ENCODE assay signal across 7 mouse cellular contexts in genomic region chr11:76946203-76946585, GRCm38 (mm10). TPM values are rescaled to one million over a fixed set of nuclear protein-coding genes. Genes with fewer than 3 reads are reported as not detected.
DNase-seq lines count a peak whose midpoint lies in the region; ATAC-seq and TF ChIP-seq lines count a peak whose summit lies in the region.

No protein-coding gene starts in this region.

- no peaks in the 10 kb centered on the region for H3K9me3 ChIP-seq in embryonic facial prominence, embryonic 11.5 days (replicated peaks; ENCODE audit: control insufficient read depth, low read length)
- no peaks in the 10 kb centered on the region for H3K9me3 ChIP-seq in intestine, embryonic 14.5 days (ENCODE audit: control insufficient read depth, low read length)
- no peaks in the 10 kb centered on the region for H3K9me3 ChIP-seq in midbrain, embryonic 15.5 days

- no peak for DNase-seq in lung, adult 2 months
- no peak for DNase-seq in lung, postnatal 25 days (ENCODE audit: low spot score)
- peak; percentile 15 for DNase-seq in embryonic facial prominence, embryonic 11.5 days (ENCODE audit: low spot score)
- peak; percentile 57 for DNase-seq in intestine, embryonic 14.5 days (ENCODE audit: low spot score)

- peak overlapping the region; percentile 76 for H3K4me2 ChIP-seq in embryonic facial prominence, embryonic 11.5 days (ENCODE audit: low read depth, low read length)
- H3K4me2 ChIP-seq in intestine, embryonic 14.5 days (ENCODE audit: low read length), result peak overlapping the region; percentile 89
- peak overlapping the region; percentile 63 for H3K4me2 ChIP-seq in midbrain, embryonic 15.5 days

- peak overlapping the region; percentile 93 for H3K4me3 ChIP-seq in lung, adult 2 months (replicated peaks; ENCODE audit: extremely low read depth, low read depth, low read length)
- peak overlapping the region; percentile 99 for H3K4me3 ChIP-seq in bone marrow, adult 2 months (replicated peaks; ENCODE audit: control insufficient read depth, low read depth, low read length)
- peak overlapping the region; percentile 94 for H3K4me3 ChIP-seq in embryonic facial prominence, embryonic 11.5 days (ENCODE audit: low read depth, low read length)
- H3K4me3 ChIP-seq in intestine, embryonic 14.5 days (ENCODE audit: low read depth, low read length), result peak overlapping the region; percentile 91
- H3K4me3 ChIP-seq in midbrain, embryonic 15.5 days, result peak overlapping the region; percentile 82

- no peaks in the 10 kb centered on the region for H3K27me3 ChIP-seq in embryonic facial prominence, embryonic 11.5 days (ENCODE audit: control insufficient read depth, insufficient read depth, low read length)
- no peaks in the 10 kb centered on the region for H3K27me3 ChIP-seq in intestine, embryonic 14.5 days (replicated peaks; ENCODE audit: control insufficient read depth, insufficient read depth, low read length)
- no peaks in the 10 kb centered on the region for H3K27me3 ChIP-seq in midbrain, embryonic 15.5 days (replicated peaks)

- 3% methylated on average over 8 of the region's 8 CpGs for WGBS in lung, adult 2 months
- 4% methylated on average over 8 of the region's 8 CpGs for WGBS in bone marrow, adult 2 months
- 2% methylated on average over 8 of the region's 8 CpGs for WGBS in embryonic facial prominence, embryonic 11.5 days
- 2% methylated on average over 8 of the region's 8 CpGs for WGBS in intestine, embryonic 14.5 days
- 5% methylated on average over 8 of the region's 8 CpGs for WGBS in midbrain, embryonic 15.5 days

- no peak for TF ChIP-seq CTCF in lung, adult 2 months (IDR thresholded peaks at IDR 0.05; ENCODE audit: insufficient read depth, low read length)
- no peak for TF ChIP-seq CTCF in bone marrow, adult 2 months (IDR thresholded peaks at IDR 0.05; ENCODE audit: control insufficient read depth, insufficient read depth, low read length)

- no peak for TF ChIP-seq POLR2A in lung, adult 2 months (IDR thresholded peaks at IDR 0.05; ENCODE audit: borderline replicate concordance, extremely low read depth, low read depth, low read length)
- no peak for TF ChIP-seq POLR2A in bone marrow, adult 2 months (IDR thresholded peaks at IDR 0.05; ENCODE audit: borderline replicate concordance, control insufficient read depth, low read depth, low read length)

- 0 out of 2 replicates have a peak, but pooled peaks have one; percentile 34 for ATAC-seq in embryonic facial prominence, embryonic 11.5 days (replicated peaks; ENCODE audit: insufficient number of reproducible peaks, low FRiP score, low TSS enrichment, low read depth)
- ATAC-seq in intestine, embryonic 14.5 days (replicated peaks; ENCODE audit: low FRiP score, low TSS enrichment, low read depth), result no peak
- no peak; the same call in 1 of the 2 replicates for ATAC-seq in midbrain, embryonic 15.5 days (replicated peaks)
- no peak for ATAC-seq in erythroid progenitor cell, adult 5-6 weeks (replicated peaks; ENCODE audit: low FRiP score, poor library complexity, severe bottlenecking)

- H3K27ac ChIP-seq in bone marrow, adult 2 months (ENCODE audit: control insufficient read depth, insufficient read depth, low read depth, low read length, poor library complexity), result no peak overlapping the region
- H3K27ac ChIP-seq in embryonic facial prominence, embryonic 11.5 days (replicated peaks; ENCODE audit: low read depth, low read length), result no peak overlapping the region
- H3K27ac ChIP-seq in intestine, embryonic 14.5 days (ENCODE audit: low read depth), result 0 out of 2 replicates have a peak overlapping the region, but pooled peaks have one; percentile 88
- no peak overlapping the region for H3K27ac ChIP-seq in midbrain, embryonic 15.5 days

- H3K9ac ChIP-seq in embryonic facial prominence, embryonic 11.5 days (replicated peaks; ENCODE audit: low read length), result peak overlapping the region; percentile 86
- H3K9ac ChIP-seq in intestine, embryonic 14.5 days (ENCODE audit: low read length), result peak overlapping the region; percentile 85
- H3K9ac ChIP-seq in midbrain, embryonic 15.5 days, result peak overlapping the region; percentile 80

- peaks cover 8% of the 10 kb centered on the region for H3K4me1 ChIP-seq in lung, adult 2 months (ENCODE audit: control insufficient read depth, insufficient read depth, low read length)
- peaks cover 2% of the 10 kb centered on the region; the same call in 1 of the 2 replicates for H3K4me1 ChIP-seq in bone marrow, adult 2 months (ENCODE audit: control insufficient read depth, insufficient read depth, low read length)
- no peaks in the 10 kb centered on the region for H3K4me1 ChIP-seq in embryonic facial prominence, embryonic 11.5 days (ENCODE audit: control insufficient read depth, insufficient read depth, low read length)
- peaks cover 9% of the 10 kb centered on the region for H3K4me1 ChIP-seq in intestine, embryonic 14.5 days (replicated peaks; ENCODE audit: control insufficient read depth, insufficient read depth, low read length)
- H3K4me1 ChIP-seq in midbrain, embryonic 15.5 days, result peaks cover 14% of the 10 kb centered on the region

- peaks cover 5% of the 10 kb centered on the region for H3K36me3 ChIP-seq in embryonic facial prominence, embryonic 11.5 days (replicated peaks; ENCODE audit: control insufficient read depth, insufficient read depth, low read depth, low read length)
- H3K36me3 ChIP-seq in intestine, embryonic 14.5 days (ENCODE audit: control insufficient read depth, insufficient read depth, low read length), result peaks cover 29% of the 10 kb centered on the region
- peaks cover 5% of the 10 kb centered on the region for H3K36me3 ChIP-seq in midbrain, embryonic 15.5 days (replicated peaks)

RNA-seq across cellular contexts. Expression of gene Blmh, which starts 21.6 kb away (rescaled TPM):
- 10.4 and 20.1 TPM in 2 replicates for polyA plus RNA-seq in lung, adult 2 months (2012; rRNA removed)
- 31.2 and 38.4 TPM in 2 replicates for polyA plus RNA-seq in bone marrow, adult 2 months (2011; ENCODE audit: insufficient read depth, insufficient read length, low replicate concordance, missing spikeins)
- polyA plus RNA-seq in embryonic facial prominence, embryonic 11.5 days (2014; fragmentation: Nextera tagmentation; extraction: Ambion mirVana), result 187 and 193 TPM in 2 replicates
- 101 and 118 TPM in 2 replicates for polyA plus RNA-seq in intestine, embryonic 14.5 days (2014; fragmentation: Nextera tagmentation; extraction: Ambion mirVana)
- 151 and 155 TPM in 2 replicates for polyA plus RNA-seq in midbrain, embryonic 15.5 days (2015; fragmentation: Nextera tagmentation; extraction: Ambion mirVana)
- total RNA-seq in erythroid progenitor cell, adult 5-6 weeks (2015; ENCODE audit: low replicate concordance), result 11.2 and 16.8 TPM in 2 replicates
- total RNA-seq in erythroid progenitor cell, adult 5-6 weeks (2017; ENCODE audit: low replicate concordance), result 30.4 and 38.4 TPM in 2 replicates

RNA-seq across cellular contexts. Expression of gene Tmigd1, which starts 44.2 kb away (rescaled TPM):
- polyA plus RNA-seq in lung, adult 2 months (2012; rRNA removed), result 0.10 and 0.39 TPM in 2 replicates
- polyA plus RNA-seq in bone marrow, adult 2 months (2011; ENCODE audit: insufficient read depth, insufficient read length, low replicate concordance, missing spikeins), result 1.8 TPM in 1 of 2 replicates, not detected in the other
- polyA plus RNA-seq in embryonic facial prominence, embryonic 11.5 days (2014; fragmentation: Nextera tagmentation; extraction: Ambion mirVana), result not detected in 2 replicates
- 0.26 and 0.43 TPM in 2 replicates for polyA plus RNA-seq in intestine, embryonic 14.5 days (2014; fragmentation: Nextera tagmentation; extraction: Ambion mirVana)
- not detected in 2 replicates for polyA plus RNA-seq in midbrain, embryonic 15.5 days (2015; fragmentation: Nextera tagmentation; extraction: Ambion mirVana)
- total RNA-seq in erythroid progenitor cell, adult 5-6 weeks (2015; ENCODE audit: low replicate concordance), result not detected in 2 replicates
- total RNA-seq in erythroid progenitor cell, adult 5-6 weeks (2017; ENCODE audit: low replicate concordance), result not detected in 2 replicates

RNA-seq across cellular contexts. Expression of gene Slc6a4, which starts 52.2 kb away (rescaled TPM):
- polyA plus RNA-seq in lung, adult 2 months (2012; rRNA removed), result 6.1 and 9.5 TPM in 2 replicates
- polyA plus RNA-seq in bone marrow, adult 2 months (2011; ENCODE audit: insufficient read depth, insufficient read length, low replicate concordance, missing spikeins), result 15.6 and 37.7 TPM in 2 replicates
- 0.86 and 1.0 TPM in 2 replicates for polyA plus RNA-seq in embryonic facial prominence, embryonic 11.5 days (2014; fragmentation: Nextera tagmentation; extraction: Ambion mirVana)
- 6.8 and 7.0 TPM in 2 replicates for polyA plus RNA-seq in intestine, embryonic 14.5 days (2014; fragmentation: Nextera tagmentation; extraction: Ambion mirVana)
- polyA plus RNA-seq in midbrain, embryonic 15.5 days (2015; fragmentation: Nextera tagmentation; extraction: Ambion mirVana), result 5.7 TPM in 2 replicates
- total RNA-seq in erythroid progenitor cell, adult 5-6 weeks (2015; ENCODE audit: low replicate concordance), result 2.2 TPM in 1 of 2 replicates, not detected in the other
- total RNA-seq in erythroid progenitor cell, adult 5-6 weeks (2017; ENCODE audit: low replicate concordance), result not detected in 2 replicates

Comparison
In these comparisons a context has a peak if more than half of its experiments do, and no peak if none do; other contexts are left out.
1. DNase-seq: peak in embryonic facial prominence, embryonic 11.5 days (single experiment) and intestine, embryonic 14.5 days (single experiment); none in lung, adult 2 months (single experiment) and lung, postnatal 25 days (single experiment).
2. Peak in every context shown above with its lines, with median percentiles within 50 percentile points of each other: H3K4me3 ChIP-seq, H3K4me2 ChIP-seq and H3K9ac ChIP-seq.